Mouse (Mus musculus): ENCODE measurements around the gene Pdcd7.

The Pdcd7 gene

DNA sequence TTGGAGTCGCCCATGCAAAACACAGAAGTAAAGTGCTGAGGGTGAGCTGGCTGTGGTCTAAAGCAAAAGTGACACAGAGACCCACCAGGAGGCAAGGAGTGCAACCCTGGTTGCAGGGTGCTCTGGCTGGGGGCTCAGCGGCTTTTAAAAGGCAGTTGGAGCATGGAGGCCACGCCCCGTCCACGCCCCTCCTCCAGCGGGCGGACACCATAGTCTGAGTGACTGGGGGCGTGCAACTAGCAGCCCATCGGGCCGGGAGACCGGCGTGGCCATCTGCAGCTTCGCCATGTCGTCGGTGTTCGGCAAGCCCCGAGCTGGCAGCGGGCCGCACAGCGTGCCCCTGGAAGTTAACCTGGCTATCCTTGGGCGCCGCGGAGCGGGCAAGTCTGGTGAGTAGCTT, 52.4 kb downstream of the Pdcd7 start, which contains the start of gene Rasl12:
TSS of gene Rasl12 (plus strand) at position 228 of the 400 bp plus-strand sequence.
- DNase-seq (ENCODE audit: low spot score) = peak; percentile 55

DNA sequence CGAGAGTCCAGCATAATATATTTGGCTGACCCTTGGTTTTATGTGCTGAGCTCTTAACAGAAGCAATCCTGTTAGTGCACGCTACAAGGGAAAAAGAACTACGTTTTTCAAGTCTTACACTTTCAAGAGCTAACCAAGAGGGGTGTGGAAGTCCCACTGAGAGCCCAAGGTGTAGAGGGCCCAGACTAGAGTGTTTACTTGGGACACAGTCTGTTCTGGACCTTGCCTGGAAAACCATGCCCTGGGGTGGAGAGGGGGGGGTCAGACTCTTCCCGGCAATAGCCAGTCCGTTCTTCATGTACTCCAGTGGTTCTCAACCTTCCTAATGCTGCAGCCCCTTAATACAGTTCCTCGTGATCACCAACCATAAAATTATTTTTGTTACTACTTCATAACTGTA, 54.0 kb downstream of the Pdcd7 start:
- DNase-seq (ENCODE audit: low spot score) = no peak

DNA sequence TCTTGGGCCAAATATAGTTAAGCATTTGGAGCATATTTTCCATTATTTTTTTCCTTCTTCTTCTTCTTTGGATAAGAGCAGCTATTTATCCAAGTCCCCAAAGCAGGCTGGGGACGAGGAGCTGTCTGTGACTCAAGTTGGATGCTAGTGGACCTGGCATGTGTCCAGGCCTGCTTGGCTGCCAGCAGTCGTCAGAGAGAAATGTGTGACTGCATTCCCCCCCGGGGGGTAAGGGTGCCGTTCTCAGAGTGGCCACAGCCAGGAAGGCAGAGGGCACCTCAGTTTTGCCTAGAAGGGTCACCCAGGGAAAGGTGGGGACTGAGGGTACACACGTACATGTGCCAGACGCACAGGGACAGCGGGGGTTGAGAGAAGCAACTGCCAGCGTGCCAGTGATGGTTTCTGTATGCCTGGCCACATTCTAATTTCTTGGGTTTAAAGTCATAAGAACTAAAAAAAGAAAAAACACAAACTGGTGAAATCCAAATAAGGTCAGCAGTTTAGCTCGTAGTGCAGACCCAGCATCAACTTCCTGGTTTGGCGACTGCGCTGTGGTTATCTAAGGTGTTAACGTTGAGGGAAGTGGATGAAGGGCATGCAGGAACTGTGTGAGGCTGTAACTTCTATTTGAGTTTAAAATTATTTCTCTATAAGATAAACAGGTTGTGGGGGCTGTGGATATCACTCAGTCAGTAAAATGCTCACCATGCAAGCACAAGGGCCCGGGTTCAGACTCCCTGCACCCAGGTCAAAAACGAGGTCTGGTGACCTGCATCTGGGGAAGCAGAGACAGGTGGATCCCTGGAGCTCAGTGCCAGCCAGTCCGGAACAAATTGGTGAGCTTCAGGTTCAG, 58.7 kb downstream of the Pdcd7 start:
- no peak for DNase-seq (ENCODE audit: low spot score)

DNA sequence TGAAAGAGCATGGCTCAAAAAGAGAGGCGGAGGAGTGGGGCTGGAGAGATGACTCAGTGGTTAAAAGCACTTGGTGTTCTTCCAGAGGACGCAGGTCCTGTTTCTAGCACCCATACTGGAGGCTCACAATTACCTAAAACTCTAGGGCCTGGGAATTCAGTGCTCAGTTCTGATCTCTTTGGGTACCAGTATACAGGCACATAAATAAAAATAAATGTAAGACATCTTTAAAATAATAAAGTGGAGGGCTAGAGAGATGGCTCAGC, 59.2 kb downstream of the Pdcd7 start:
- no peak for DNase-seq (ENCODE audit: low spot score)

DNA sequence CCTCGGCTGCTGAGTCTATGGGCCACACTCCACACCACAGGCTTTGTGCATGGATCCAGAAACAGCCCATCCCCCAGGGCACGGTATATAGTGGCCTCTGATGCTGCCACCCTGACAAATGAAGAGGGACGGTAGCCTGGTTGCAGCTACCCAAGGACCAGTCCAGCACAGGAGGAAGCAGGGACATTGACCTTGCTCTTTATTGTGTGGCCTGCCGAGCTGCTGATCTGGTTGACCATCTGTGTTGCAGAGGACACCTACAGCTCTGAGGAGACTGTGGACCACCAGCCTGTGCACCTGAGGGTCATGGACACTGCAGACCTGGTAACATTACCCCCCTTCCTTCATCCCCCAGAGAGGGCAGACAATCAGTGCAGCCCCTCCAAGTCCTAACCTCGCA, 61.4 kb downstream of the Pdcd7 start:
- DNase-seq (ENCODE audit: low spot score) = no peak

DNA sequence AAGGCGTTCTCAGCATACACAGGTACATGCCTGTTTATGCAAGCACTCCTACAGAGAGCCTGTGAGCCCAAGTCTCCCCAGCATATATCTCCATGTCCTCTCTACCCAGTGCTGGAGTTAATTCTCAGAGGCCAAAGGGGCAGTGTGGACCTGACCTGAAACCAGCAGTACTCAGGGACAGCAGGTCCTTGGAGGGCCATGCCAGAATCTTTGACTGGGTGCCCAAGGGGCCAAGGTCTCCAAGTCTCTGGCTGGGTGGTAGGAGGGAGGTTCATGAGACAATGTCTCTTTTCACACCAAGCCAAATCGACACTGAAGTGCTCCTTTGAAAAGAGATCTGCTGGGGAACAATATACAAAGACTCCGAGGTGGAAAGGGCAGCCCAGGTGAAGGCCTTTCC, 62.0 kb downstream of the Pdcd7 start:
- no peak for DNase-seq (ENCODE audit: low spot score)

DNA sequence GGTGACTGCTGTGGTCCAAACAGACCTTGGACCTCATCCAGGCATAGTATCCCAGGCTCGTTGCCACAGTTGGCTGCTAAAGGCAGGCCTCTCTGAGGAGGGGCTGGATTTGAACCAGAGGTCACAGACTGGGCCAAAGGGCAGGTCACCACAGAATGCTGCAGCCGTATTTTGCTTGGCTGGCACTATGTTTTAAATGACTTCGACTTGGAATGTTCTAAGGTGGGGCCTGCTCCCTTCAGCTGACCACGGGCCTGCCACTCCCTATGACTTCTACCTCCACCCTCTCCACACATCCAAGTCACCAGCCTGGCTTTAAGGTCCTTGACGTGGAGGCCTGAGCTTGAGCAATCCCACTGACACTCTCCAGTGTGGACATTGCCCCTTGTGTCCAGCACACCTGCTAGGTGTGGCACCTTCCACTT, 63.0 kb downstream of the Pdcd7 start:
- no peak for DNase-seq (ENCODE audit: low spot score)
